Mouse (Mus musculus) embryonic fibroblast, embryonic 13.5 days (primary cell): Measurements from ENCODE around the gene Capn15. TPM values are rescaled to one million over a fixed set of nuclear protein-coding genes. Genes with fewer than 3 reads are reported as not detected.

ENCODE experiments used
- H3K27ac ChIP-seq: 2 replicates; pipeline ENCODE4 v1.5.1; 2012; ENCODE audit warnings: low read length, control low read depth, inconsistent platforms; ENCODE audit not compliant: insufficient read depth
- H3K4me1 ChIP-seq: 2 replicates; pipeline ENCODE4 v1.6.1; 2011; ENCODE audit warnings: low read length; ENCODE audit not compliant: control insufficient read depth, insufficient read depth
- H3K4me3 ChIP-seq: 2 replicates; pipeline ENCODE4 v1.5.1; 2011; ENCODE audit warnings: mild to moderate bottlenecking, control low read depth, low read length; ENCODE audit not compliant: insufficient read depth
- CTCF ChIP-seq: IDR thresholded peaks from 2 replicates; pipeline ENCODE4 v1.5.1; 2011; ENCODE audit warnings: mild to moderate bottlenecking, control low read depth, low read length, moderate library complexity, borderline replicate concordance; ENCODE audit not compliant: insufficient read depth
- POLR2A ChIP-seq: IDR thresholded peaks from 2 replicates; pipeline ENCODE4 v1.6.1; 2011; ENCODE audit warnings: low read depth, mild to moderate bottlenecking, control low read depth, low read length, moderate library complexity
- polyA plus RNA-seq: library from polyadenylated mRNA; stranded (reverse); fragments of >200 nt; gene quantifications from 2 replicates; pipeline ENCODE4 v1.2.4, GENCODE M21; 2011; ENCODE audit warnings: low read depth; ENCODE audit not compliant: missing spikeins, insufficient read length

The Capn15 gene
- polyA plus RNA-seq = 10.1 and 10.9 TPM in 2 replicates

DNA sequence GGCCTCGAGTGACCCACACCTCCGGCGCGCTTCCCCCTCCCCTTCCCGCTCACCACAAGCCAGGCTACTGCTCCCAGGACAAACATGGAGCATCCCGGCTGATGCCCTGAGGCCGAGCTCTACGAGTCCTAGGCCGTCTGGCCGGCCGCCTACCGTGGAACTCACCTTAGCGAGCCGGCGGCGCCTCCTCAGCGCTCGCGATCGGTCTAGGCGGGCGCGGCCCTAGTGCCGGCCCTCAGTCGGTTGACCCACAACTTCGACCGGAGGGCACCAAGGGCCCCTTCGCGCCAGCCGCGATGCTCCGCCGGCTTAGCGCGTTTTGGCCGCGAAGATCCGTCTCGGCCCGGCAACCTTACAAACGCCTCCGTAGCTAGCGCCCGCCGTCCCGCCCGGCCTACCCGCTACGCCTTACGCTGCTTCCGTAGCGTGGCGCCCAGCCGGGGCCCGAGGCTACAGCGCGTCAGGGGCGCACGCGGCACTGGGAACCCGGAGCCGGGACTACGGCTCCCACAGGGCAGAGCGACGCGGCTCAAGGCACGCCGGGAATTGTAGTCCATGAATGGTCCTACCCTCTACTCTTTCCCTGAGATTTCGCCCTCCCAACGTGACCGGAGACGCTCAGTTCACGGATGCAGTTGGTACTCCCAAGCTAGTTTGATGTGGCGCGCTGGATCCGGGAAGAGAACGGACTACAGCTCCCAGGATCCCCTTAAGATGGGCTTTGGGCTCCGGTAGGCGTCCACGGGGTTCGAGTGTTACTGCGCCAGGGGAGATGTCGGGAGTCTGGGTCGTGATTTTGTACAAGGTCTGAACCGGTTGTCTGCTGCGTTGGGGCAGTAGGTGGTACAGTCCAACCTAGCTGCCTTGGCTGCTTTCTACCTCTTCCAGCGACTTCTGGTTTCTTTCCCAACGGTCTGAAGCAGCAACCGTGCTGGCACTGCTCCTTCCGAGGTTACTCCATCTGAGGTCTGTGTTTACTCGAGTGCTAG, at the start of gene Capn15:
Capn15 (minus strand) TSS at position 491 of the 989 bp plus-strand sequence.
- peaks cover 8% of the 10 kb centered on the region; the same call in 1 of the 2 replicates for H3K4me1 ChIP-seq
- H3K27ac ChIP-seq = peak within 1 kb of the TSS; percentile 71
- peak within 1 kb of the TSS; percentile 82 for H3K4me3 ChIP-seq
- TF ChIP-seq POLR2A (peak; percentile 78), CTCF (no peak)

DNA sequence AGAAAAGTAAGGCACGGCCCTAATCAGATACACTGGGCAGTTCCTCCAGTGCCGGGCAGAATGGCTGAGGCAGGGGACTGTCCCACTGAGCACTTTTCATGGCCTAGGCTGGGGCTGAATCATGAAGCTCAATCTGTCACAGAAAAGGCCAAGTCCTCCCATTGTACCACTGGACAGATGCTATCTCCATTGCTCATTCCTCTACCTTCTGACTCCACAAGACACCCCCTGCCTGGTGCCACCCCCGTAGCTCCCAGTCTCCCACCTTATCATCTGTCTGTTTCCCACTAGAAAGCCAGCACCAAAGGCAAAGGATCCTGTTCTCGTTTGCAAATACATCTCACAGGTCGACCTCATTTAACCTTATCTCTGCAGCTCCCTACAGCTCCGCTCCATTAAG, 46.4 kb upstream of the Capn15 start:
- no peak overlapping the region for H3K27ac ChIP-seq
- no peak for TF ChIP-seq CTCF
- no peak for TF ChIP-seq POLR2A
- H3K4me1 ChIP-seq = no peaks in the 10 kb centered on the region
- H3K4me3 ChIP-seq = no peak overlapping the region

GRCm38 (mm10) chr17:26031583-26031982, 46.0 kb upstream of the Capn15 start:
- H3K27ac ChIP-seq = no peak overlapping the region
- no peaks in the 10 kb centered on the region for H3K4me1 ChIP-seq
- no peak for TF ChIP-seq CTCF
- no peak overlapping the region for H3K4me3 ChIP-seq

- Histone ChIP-seq H3K4me3 (no peak overlapping the region), H3K4me1 (no peaks in the 10 kb centered on the region), H3K27ac (no peak overlapping the region)
- TF ChIP-seq CTCF = no peak
Observed at GRCm38 (mm10) chr17:26028261-26028660, 42.7 kb upstream of the Capn15 start.

DNA sequence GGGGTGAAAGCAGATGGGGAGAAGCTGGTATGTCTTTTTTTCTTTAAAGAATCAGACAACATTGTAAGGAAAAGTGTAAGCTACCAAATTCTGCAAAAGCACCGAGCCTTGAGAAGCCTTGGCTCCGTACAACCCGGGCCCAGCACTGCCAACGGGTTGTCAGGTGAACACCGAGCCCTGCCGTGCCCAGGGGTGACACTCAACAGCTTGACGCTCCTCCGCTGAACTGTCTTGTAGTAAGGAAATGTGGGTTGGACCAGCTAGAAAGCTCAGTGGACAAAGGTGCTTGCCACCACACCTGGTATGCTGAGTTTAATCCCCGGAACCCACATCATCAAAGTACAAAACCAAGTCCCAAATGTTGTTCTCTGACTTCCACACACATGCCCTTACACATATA, 39.1 kb upstream of the Capn15 start:
- Histone ChIP-seq H3K27ac (no peak overlapping the region), H3K4me3 (no peak overlapping the region), H3K4me1 (no peaks in the 10 kb centered on the region)
- TF ChIP-seq POLR2A = no peak
- TF ChIP-seq CTCF = no peak

DNA sequence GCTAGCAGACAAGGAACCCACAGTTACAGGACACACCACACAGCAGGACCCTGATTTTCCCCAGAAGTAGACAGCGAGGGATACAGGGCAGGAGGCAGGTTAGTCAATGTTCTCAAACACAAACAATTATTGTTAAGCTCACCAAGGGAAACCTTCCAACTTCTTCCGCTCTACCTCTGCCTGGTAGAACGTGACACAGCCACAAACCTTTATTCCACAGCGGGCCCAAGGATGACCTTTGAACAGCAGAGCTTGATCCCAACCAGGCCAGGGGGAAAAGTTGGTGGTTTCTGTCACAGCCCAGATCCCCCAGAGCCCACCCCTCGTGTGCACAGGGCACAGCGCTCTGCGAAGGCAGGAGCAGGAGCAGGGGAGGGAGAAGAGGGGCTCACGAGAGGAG, 38.4 kb upstream of the Capn15 start:
- Histone ChIP-seq H3K27ac (no peak overlapping the region), H3K4me3 (no peak overlapping the region), H3K4me1 (no peaks in the 10 kb centered on the region)
- TF ChIP-seq POLR2A (no peak), CTCF (no peak)

DNA sequence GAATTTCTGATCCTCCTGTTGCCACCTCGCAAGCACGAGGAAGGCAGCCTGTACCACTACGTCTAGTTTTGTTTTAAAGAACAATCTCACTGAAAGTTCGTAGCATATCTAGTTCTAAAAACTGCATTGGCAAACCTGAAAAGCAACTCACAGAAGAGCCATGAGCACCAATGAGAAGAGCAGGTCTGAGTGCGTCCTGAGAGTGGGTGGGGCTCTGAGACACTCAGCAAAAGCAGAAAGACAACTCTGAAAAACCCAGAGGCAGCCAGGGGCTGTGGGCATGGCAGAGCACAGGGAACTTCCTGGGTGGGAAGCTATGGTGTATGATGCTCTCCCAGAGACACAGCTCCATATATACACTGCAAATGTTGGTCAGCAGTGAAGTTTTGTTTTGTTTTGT, 37.6 kb upstream of the Capn15 start:
- TF ChIP-seq POLR2A (no peak), CTCF (no peak)
- Histone ChIP-seq H3K4me1 (no peaks in the 10 kb centered on the region), H3K4me3 (no peak overlapping the region), H3K27ac (no peak overlapping the region)

GRCm38 (mm10) chr17:26021728-26022341, 36.2 kb upstream of the Capn15 start:
- no peaks in the 10 kb centered on the region for H3K4me1 ChIP-seq
- TF ChIP-seq POLR2A (no peak), CTCF (no peak)
- no peak overlapping the region for H3K27ac ChIP-seq
- H3K4me3 ChIP-seq = no peak overlapping the region

DNA sequence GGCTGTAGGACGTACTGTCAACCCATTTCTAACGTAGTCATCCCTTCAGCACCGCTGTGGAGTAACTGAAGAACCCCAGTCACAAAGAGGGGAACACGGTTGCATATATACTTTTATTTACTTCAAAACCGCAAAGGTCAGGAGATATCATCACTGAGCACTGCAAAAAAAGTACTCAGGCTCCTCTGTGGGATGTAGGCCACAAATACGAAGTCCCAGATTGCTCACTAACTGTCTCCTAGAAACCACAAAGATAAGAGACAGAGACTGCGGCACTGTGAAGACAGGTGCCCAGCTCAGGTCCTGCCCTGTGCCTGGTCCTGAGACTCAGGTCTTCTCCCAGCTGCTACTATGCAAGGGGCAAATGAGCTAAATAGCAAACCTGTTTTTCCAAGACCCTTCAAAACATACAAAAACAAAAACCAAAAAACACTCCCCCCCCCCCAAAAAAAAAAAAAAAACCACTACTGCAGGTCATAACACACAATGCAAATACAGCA, 35.3 kb upstream of the Capn15 start:
- H3K4me1 ChIP-seq = no peaks in the 10 kb centered on the region
- H3K4me3 ChIP-seq = no peak overlapping the region
- no peak overlapping the region for H3K27ac ChIP-seq
- TF ChIP-seq POLR2A (no peak), CTCF (no peak)

GRCm38 (mm10) chr17:26018388-26018787, 32.8 kb upstream of the Capn15 start:
- Histone ChIP-seq H3K4me1 (no peaks in the 10 kb centered on the region), H3K4me3 (no peak overlapping the region), H3K27ac (no peak overlapping the region)
- TF ChIP-seq CTCF = no peak
- TF ChIP-seq POLR2A = no peak
